In genomic region chr2:181952747-181953680, GRCm38 (mm10) we compare ENCODE assay signal across 14 mouse cellular contexts. TPM values are rescaled to one million over a fixed set of nuclear protein-coding genes. Genes with fewer than 3 reads are reported as not detected.
DNase-seq lines count a peak whose midpoint lies in the region; ATAC-seq and TF ChIP-seq lines count a peak whose summit lies in the region.
"Not testable (repeated sequence)": the region's sequence is repeated elsewhere in the genome, so short reads cannot be mapped to it uniquely, and the experiment has no call there.
"Had no signal": no experiment of that assay in that cellular context is flagged by ENCODE, and none has a peak within 500 bp of the region (broad histone marks: within the 10 kb centered on the region; RNA-seq: fewer than 3 reads in every experiment).

No protein-coding gene starts in this region.

- H3K9me3 ChIP-seq in embryonic facial prominence, embryonic 13.5 days; hindbrain, embryonic 10.5 days; kidney, postnatal 0 days (replicated peaks; ENCODE audit: low read length); midbrain, embryonic 14.5 days (ENCODE audit: control insufficient read depth, low read length); stomach, embryonic 16.5 days (replicated peaks; ENCODE audit: control insufficient read depth, low read length): not testable (repeated sequence)

- H3K4me2 ChIP-seq in embryonic facial prominence, embryonic 13.5 days: peak overlapping the region; percentile 50
- H3K4me2 ChIP-seq in kidney, postnatal 0 days (ENCODE audit: low read length): peak overlapping the region; percentile 34
- H3K4me2 ChIP-seq in midbrain, embryonic 14.5 days (ENCODE audit: low read length): peak overlapping the region; percentile 46
- H3K4me2 ChIP-seq in stomach, embryonic 16.5 days (ENCODE audit: low read depth, low read length): peak overlapping the region; percentile 39

- DNase-seq in NIH3T3 (ENCODE audit: low read depth): peak; percentile 5
- peak; percentile 29 to 30 for DNase-seq in heart, adult 18-20 months
- DNase-seq in hindbrain, embryonic 10.5 days (ENCODE audit: low spot score): peak; percentile 45
- DNase-seq in kidney, postnatal 0 days (ENCODE audit: low spot score): peak; percentile 10
- DNase-seq in lung, adult 18-20 months: peak; percentile 4 to 5
- peak; percentile 59 for DNase-seq in midbrain, embryonic 14.5 days

- ATAC-seq in embryonic facial prominence, embryonic 13.5 days (ENCODE audit: insufficient number of reproducible peaks, insufficient read depth, low FRiP score, low TSS enrichment, low read depth); kidney, postnatal 0 days (replicated peaks; ENCODE audit: low FRiP score, low read depth); midbrain, embryonic 14.5 days (ENCODE audit: low FRiP score, low TSS enrichment): not testable (repeated sequence)
- peak; percentile 53 for ATAC-seq in stomach, embryonic 16.5 days (ENCODE audit: insufficient read depth, low FRiP score)

- not testable (repeated sequence) for H3K36me3 ChIP-seq in embryonic facial prominence, embryonic 13.5 days; hindbrain, embryonic 10.5 days; kidney, postnatal 0 days (ENCODE audit: insufficient read depth, low read length); midbrain, embryonic 14.5 days (ENCODE audit: control insufficient read depth, insufficient read depth, low read length); stomach, embryonic 16.5 days (ENCODE audit: control insufficient read depth, insufficient read depth, low read length)

- H3K27ac ChIP-seq in embryonic facial prominence, embryonic 13.5 days; kidney, postnatal 0 days; midbrain, embryonic 14.5 days (replicated peaks; ENCODE audit: low read depth, low read length): not testable (repeated sequence)
- H3K27ac ChIP-seq in hindbrain, embryonic 10.5 days: peak overlapping the region; percentile 66
- peak overlapping the region; percentile 41; the same call in 1 of the 2 replicates for H3K27ac ChIP-seq in stomach, embryonic 16.5 days (ENCODE audit: low read length)

- 21% methylated on average over 21 of the region's 21 CpGs for WGBS in embryonic facial prominence, embryonic 13.5 days
- WGBS in hindbrain, embryonic 10.5 days: 19% methylated on average over 21 of the region's 21 CpGs
- 21% methylated on average over 21 of the region's 21 CpGs for WGBS in kidney, postnatal 0 days
- 20% methylated on average over 21 of the region's 21 CpGs for WGBS in midbrain, embryonic 14.5 days
- WGBS in stomach, embryonic 16.5 days: 20% methylated on average over 21 of the region's 21 CpGs

- not testable (repeated sequence) for H3K4me1 ChIP-seq in embryonic facial prominence, embryonic 13.5 days; hindbrain, embryonic 10.5 days (replicated peaks); kidney, postnatal 0 days (replicated peaks; ENCODE audit: insufficient read depth, low read length); midbrain, embryonic 14.5 days (ENCODE audit: control insufficient read depth, insufficient read depth, low read length); stomach, embryonic 16.5 days (ENCODE audit: control insufficient read depth, insufficient read depth, low read length)

- peak overlapping the region; percentile 21 for H3K4me3 ChIP-seq in embryonic facial prominence, embryonic 13.5 days
- peak overlapping the region; percentile 34 for H3K4me3 ChIP-seq in hindbrain, embryonic 10.5 days
- not testable (repeated sequence) for H3K4me3 ChIP-seq in kidney, postnatal 0 days (replicated peaks; ENCODE audit: low read depth, low read length)
- H3K4me3 ChIP-seq in midbrain, embryonic 14.5 days (replicated peaks; ENCODE audit: low read depth, low read length): peak overlapping the region; percentile 19; the same call in 1 of the 2 replicates
- H3K4me3 ChIP-seq in stomach, embryonic 16.5 days (replicated peaks; ENCODE audit: low read length): peak overlapping the region; percentile 32

- TF ChIP-seq CTCF in kidney, postnatal 0 days (IDR thresholded peaks at IDR 0.05; ENCODE audit: low read depth): not testable (repeated sequence)

- H3K9ac ChIP-seq in embryonic facial prominence, embryonic 13.5 days; kidney, postnatal 0 days (ENCODE audit: low read depth, low read length); midbrain, embryonic 14.5 days (replicated peaks; ENCODE audit: low read length); stomach, embryonic 16.5 days (ENCODE audit: low read length): not testable (repeated sequence)

- not testable (repeated sequence) for H3K27me3 ChIP-seq in embryonic facial prominence, embryonic 13.5 days; hindbrain, embryonic 10.5 days (ENCODE audit: insufficient read depth, poor library complexity, severe bottlenecking); kidney, postnatal 0 days (ENCODE audit: insufficient read depth, low read length); midbrain, embryonic 14.5 days (ENCODE audit: control insufficient read depth, insufficient read depth, low read length); stomach, embryonic 16.5 days (ENCODE audit: control insufficient read depth, insufficient read depth, low read length)

RNA-seq across cellular contexts. Expression of gene Gm14496, which starts 37.9 kb away (rescaled TPM):
- polyA plus RNA-seq in embryonic facial prominence, embryonic 13.5 days (2015; fragmentation: Nextera tagmentation; extraction: Ambion mirVana): not detected in 2 replicates
- not detected for total RNA-seq in heart, adult 18-20 months (2021)
- polyA plus RNA-seq in hindbrain, embryonic 10.5 days (2016; fragmentation: Nextera tagmentation; extraction: Ambion mirVana): not detected in 2 replicates
- polyA plus RNA-seq in kidney, postnatal 0 days (2015; fragmentation: Nextera tagmentation; extraction: Ambion mirVana): not detected in 2 replicates
- polyA plus RNA-seq in midbrain, embryonic 14.5 days (2014; fragmentation: Nextera tagmentation; extraction: Ambion mirVana): not detected in 2 replicates
- polyA plus RNA-seq in stomach, embryonic 16.5 days (2015; fragmentation: Nextera tagmentation; extraction: Ambion mirVana): not detected in 2 replicates
- total RNA-seq: gastrocnemius, adult 8-10 months; layer of hippocampus, postnatal 36 days had no signal
- polyA plus RNA-seq: kidney, adult 2 months; lung, adult 2 months; small intestine, adult 2 months; thymus, postnatal 0 days had no signal

Comparison
In these comparisons a context has a peak if more than half of its experiments do, and no peak if none do; other contexts are left out.
1. DNase-seq: peak in every context shown above with its lines; median percentile 59 in midbrain, embryonic 14.5 days; 45 in hindbrain, embryonic 10.5 days; 30 in heart, adult 18-20 months; 10 in kidney, postnatal 0 days; 5 in NIH3T3; 4 in lung, adult 18-20 months.